Mouse (Mus musculus) G1E (cell line): Measurements from ENCODE around the gene Prr18.

Experiments
- CTCF ChIP-seq: IDR thresholded peaks from 2 replicates; pipeline ENCODE4 v1.5.1; 2012; ENCODE audit warnings: low read depth, low read length, inconsistent platforms, mixed read lengths
- GATA1 ChIP-seq: IDR thresholded peaks from 2 replicates; pipeline ENCODE4 v1.6.1; 2012; ENCODE audit warnings: borderline replicate concordance, low read length, inconsistent platforms, mixed read lengths

DNA sequence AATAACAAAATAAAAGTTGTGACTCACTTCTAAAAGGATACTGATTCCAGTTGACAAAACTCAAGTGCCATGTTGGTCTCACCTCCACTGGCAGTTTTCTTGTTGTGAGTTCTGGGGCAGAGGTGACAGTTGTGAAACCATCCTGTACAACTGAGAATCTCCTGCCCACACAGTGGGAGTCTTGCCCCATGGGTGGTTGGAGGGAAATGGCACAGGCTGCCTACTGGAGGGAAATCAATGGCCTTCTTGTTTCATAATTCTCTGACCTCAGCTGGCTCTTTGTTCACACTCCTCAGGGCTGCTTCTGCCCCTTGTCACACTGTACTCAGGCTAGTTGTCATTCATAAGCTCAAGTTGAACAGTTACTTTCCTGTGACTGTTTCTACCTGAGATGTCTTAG, 37.7 kb upstream of the Prr18 start:
- TF ChIP-seq CTCF, result no peak
- TF ChIP-seq GATA1, result no peak
